Mouse (Mus musculus): ENCODE measurements around the gene Hmgxb4. TPM values are rescaled to one million over a fixed set of nuclear protein-coding genes. Genes with fewer than 3 reads are reported as not detected.

Gene Hmgxb4
- total and polyA plus RNA-seq, 3 experiments = 23.3 to 33.4 (median 29.1) TPM

GRCm38 (mm10) chr8:75018274-75018972 lies 25.3 kb downstream of the Hmgxb4 start:
- peak overlapping the region; percentile 62 for H3K9ac ChIP-seq (ENCODE audit: insufficient read depth, low read depth)
- peak overlapping the region in 1 of 3 experiments; percentile 6 for H3K4me3 ChIP-seq (replicated peaks in 1 of 3; ENCODE audit: low read depth in 2 of 3, low read length in 2 of 3, poor library complexity in 1 of 3)
- no peaks in the 10 kb centered on the region for H3K27me3 ChIP-seq (replicated peaks)
- peak overlapping the region; percentile 76 for H3K4me2 ChIP-seq (ENCODE audit: insufficient read depth, low read depth, poor library complexity, severe bottlenecking)
- peak overlapping the region; percentile 62 for H3K27ac ChIP-seq (ENCODE audit: insufficient read depth, low read depth)
- in situ Hi-C loops (cut with MboI; ENCODE audit: low pct_ligation_motif_present, low pct_unique_long_range_greater_than_20kb, low sequenced_read_pairs) = no loop called here
- peak; percentile 50; the same call in 1 of the 2 replicates for TF ChIP-seq EP300 (IDR thresholded peaks at IDR 0.05; ENCODE audit: low read length)
- no peak for TF ChIP-seq MYC (IDR thresholded peaks at IDR 0.05; ENCODE audit: low read depth, low read length)
- peak; percentile 75 for TF ChIP-seq ETS1 (conservative IDR thresholded peaks at IDR 0.05; ENCODE audit: low read depth, low read length)
- TF ChIP-seq USF1 (IDR thresholded peaks at IDR 0.05; ENCODE audit: low read depth, low read length) = no peak
- TF ChIP-seq BHLHE40 (IDR thresholded peaks at IDR 0.05; ENCODE audit: low read depth, low read length) = peak; percentile 46; the same call in 1 of the 2 replicates
- TF ChIP-seq ZC3H11A (IDR thresholded peaks at IDR 0.05; ENCODE audit: low read depth, low read length) = no peak
- TF ChIP-seq MAFK (IDR thresholded peaks at IDR 0.05; ENCODE audit: insufficient replicate concordance, low read length) = 0 out of 2 replicates have a peak, but pooled peaks have one; percentile 18
- no peak for TF ChIP-seq KAT2A (IDR thresholded peaks at IDR 0.05; ENCODE audit: insufficient replicate concordance, low read length)
- no peak for TF ChIP-seq GABPA (IDR thresholded peaks at IDR 0.05; ENCODE audit: insufficient replicate concordance, low read depth, low read length)
- TF ChIP-seq RCOR1 (conservative IDR thresholded peaks at IDR 0.05; ENCODE audit: low read depth, low read length) = no peak
- no peak for TF ChIP-seq TCF12 (IDR thresholded peaks at IDR 0.05; ENCODE audit: low read depth, low read length)
- peak; percentile 23; the same call in 1 of the 2 replicates for TF ChIP-seq CHD1 (IDR thresholded peaks at IDR 0.05; ENCODE audit: low read depth, low read length)
- no peak for TF ChIP-seq TBP (conservative IDR thresholded peaks at IDR 0.05; ENCODE audit: low read depth, low read length)
- TF ChIP-seq HCFC1 (IDR thresholded peaks at IDR 0.05; ENCODE audit: low read depth, low read length) = no peak
- no peak for TF ChIP-seq RAD21 (IDR thresholded peaks at IDR 0.05; ENCODE audit: low read depth, low read length)
- TF ChIP-seq ELF1 (IDR thresholded peaks at IDR 0.05; ENCODE audit: low read depth, low read length) = peak; percentile 40; the same call in 1 of the 2 replicates
- TF ChIP-seq CHD2 (IDR thresholded peaks at IDR 0.05; ENCODE audit: low read length) = peak; percentile 84
- TF ChIP-seq ZNF384 (IDR thresholded peaks at IDR 0.05; ENCODE audit: low read depth, low read length) = peak; percentile 69; the same call in 1 of the 2 replicates
- peak; percentile 65; the same call in 1 of the 2 replicates for TF ChIP-seq IRF4 (IDR thresholded peaks at IDR 0.05; ENCODE audit: low read depth, low read length)
- peak; percentile 70; the same call in 1 of the 2 replicates for TF ChIP-seq MAZ (IDR thresholded peaks at IDR 0.05; ENCODE audit: low read depth, low read length)
- TF ChIP-seq JUND (conservative IDR thresholded peaks at IDR 0.05; ENCODE audit: low read depth, low read length) = no peak
- TF ChIP-seq MXI1 (IDR thresholded peaks at IDR 0.05; ENCODE audit: low read depth, low read length) = peak; percentile 11; the same call in 1 of the 2 replicates
- 0 out of 2 replicates have a peak, but pooled peaks have one; percentile 44 for TF ChIP-seq SIN3A (IDR thresholded peaks at IDR 0.05; ENCODE audit: low read length)
- peak; percentile 74 for TF ChIP-seq MEF2A (IDR thresholded peaks at IDR 0.05; ENCODE audit: borderline replicate concordance, low read depth, low read length)
- peaks cover 12% of the 10 kb centered on the region for H3K9me3 ChIP-seq (replicated peaks; ENCODE audit: low read length)
- dilution Hi-C loops (cut with MboI; ENCODE audit: extremely low pct_ligation_motif_present, extremely low pct_unique_long_range_greater_than_20kb, low sequenced_read_pairs) = no loop called here
- H3K79me2 ChIP-seq (replicated peaks; ENCODE audit: control insufficient read depth, extremely low read depth, insufficient read depth, poor library complexity, severe bottlenecking) = peaks cover 16% of the 10 kb centered on the region
- DNase-seq (ENCODE audit: extremely low read depth) = peak; percentile 86
- H3K36me3 ChIP-seq (replicated peaks in 1 of 2; ENCODE audit: control insufficient read depth in 1 of 2, insufficient read depth in 1 of 2, low read length in 1 of 2) = peaks cover 20 to 57% of the 10 kb centered on the region in 2 experiments
- peaks cover 7 to 57% of the 10 kb centered on the region in 2 experiments; a peak in 3 of 4 replicates for H3K4me1 ChIP-seq (ENCODE audit: control insufficient read depth in 1 of 2, insufficient read depth in 2 of 2)

Data from CH12.LX (cell line).